Mouse (Mus musculus) small intestine, adult 2 months (tissue): ENCODE data around the gene Dchs2.

Experiments
- CTCF ChIP-seq: fragments of 200-500 bp; IDR thresholded peaks from 2 replicates; pipeline ENCODE4 v1.5.1; 2012; ENCODE audit warnings: low read depth, mild to moderate bottlenecking, control low read depth, inconsistent platforms, low read length, moderate library complexity, mixed read lengths; ENCODE audit not compliant: insufficient replicate concordance, insufficient read length; ENCODE audit errors: extremely low read depth
- POLR2A ChIP-seq: fragments of 200-500 bp; IDR thresholded peaks from 2 replicates; pipeline ENCODE4 v1.6.1; 2012; ENCODE audit warnings: low read depth, mild to moderate bottlenecking, control low read depth, inconsistent platforms, low read length, moderate library complexity

DNA sequence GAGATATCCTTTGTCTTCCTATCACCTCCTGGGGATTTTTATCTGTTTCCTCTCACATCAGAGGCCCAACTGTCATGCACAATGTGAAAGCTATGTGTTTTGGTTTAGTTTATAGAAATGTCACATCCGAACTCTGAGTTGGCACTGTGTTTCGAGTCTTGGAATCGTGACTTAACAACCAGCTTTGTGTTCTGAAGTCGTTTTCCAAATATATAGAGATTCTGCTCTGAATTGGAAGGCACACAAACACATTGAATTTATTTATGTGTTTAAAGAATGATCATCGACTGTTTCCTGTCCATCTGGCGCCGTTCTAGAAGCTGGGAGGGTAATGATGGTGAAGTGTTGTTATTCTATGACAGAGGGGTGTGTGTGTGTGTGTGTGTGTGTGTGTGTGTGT, 84.8 kb downstream of the Dchs2 start:
- TF ChIP-seq CTCF = no peak
- no peak for TF ChIP-seq POLR2A
